Mouse (Mus musculus) olfactory bulb, adult 2 months (tissue): ENCODE measurements around the gene Car10. TPM values are rescaled to one million over a fixed set of nuclear protein-coding genes. Genes with fewer than 3 reads are reported as not detected.

Experiments
- H3K27ac ChIP-seq: fragments of 200-500 bp; 2 replicates; pipeline ENCODE4 v1.5.1; 2012; ENCODE audit warnings: low read depth, low read length; ENCODE audit not compliant: insufficient read depth
- H3K4me1 ChIP-seq: fragments of 200-500 bp; 2 replicates; pipeline ENCODE4 v1.6.1; 2012; ENCODE audit warnings: low read length; ENCODE audit not compliant: control insufficient read depth, insufficient read depth
- H3K4me3 ChIP-seq: fragments of 200-500 bp; 2 replicates; pipeline ENCODE4 v1.5.1; 2012; ENCODE audit warnings: mild to moderate bottlenecking, low read depth, low read length, moderate library complexity; ENCODE audit not compliant: insufficient read depth
- CTCF ChIP-seq: fragments of 200-500 bp; IDR thresholded peaks from 2 replicates; pipeline ENCODE4 v1.5.1; 2012; ENCODE audit warnings: low read depth, mild to moderate bottlenecking, low read length, moderate library complexity; ENCODE audit not compliant: insufficient read depth
- POLR2A ChIP-seq: fragments of 200-500 bp; IDR thresholded peaks from 2 replicates; pipeline ENCODE4 v1.6.1; 2012; ENCODE audit warnings: mild to moderate bottlenecking, low read depth, low read length, moderate library complexity; ENCODE audit not compliant: insufficient read depth
- WGBS: fragments of 180-500 bp; shearing (Covaris S2); methylation state at CpG from one replicate; pipeline ENCODE4 v1.1.7; 2018; 5-methylcytosine and 5-hydroxymethylcytosine counted together
- polyA plus RNA-seq: library from polyadenylated mRNA; stranded (reverse); fragments of >200 nt; gene quantifications from 2 replicates; pipeline ENCODE4 v1.2.4, GENCODE M21; 2012; ENCODE audit warnings: low replicate concordance; ENCODE audit not compliant: missing spikeins, insufficient read depth, insufficient read length

Car10 gene
- polyA plus RNA-seq, 1 experiment: not detected

GRCm38 (mm10) chr11:93516216-93516615 is 418.4 kb downstream of the Car10 start:
- TF ChIP-seq POLR2A (no peak), CTCF (no peak)
- Histone ChIP-seq H3K4me3 (no peak overlapping the region), H3K4me1 (no peaks in the 10 kb centered on the region), H3K27ac (no peak overlapping the region)
- 89% methylated on average over 9 of the region's 9 CpGs for WGBS

- no peak overlapping the region for H3K4me3 ChIP-seq
- whole genome bisulfite sequencing: 72% methylated on average over 2 of the region's 2 CpGs
- H3K4me1 ChIP-seq: no peaks in the 10 kb centered on the region
- no peak overlapping the region for H3K27ac ChIP-seq
- TF ChIP-seq CTCF (no peak), POLR2A (no peak)
Observed at GRCm38 (mm10) chr11:93516946-93517345, 419.1 kb downstream of the Car10 start.

- Histone ChIP-seq H3K4me3 (no peak overlapping the region), H3K4me1 (0 out of 2 replicates have a peak, but pooled peaks cover 3% of the 10 kb centered on the region), H3K27ac (no peak overlapping the region)
- 85% methylated on average over 3 of the region's 3 CpGs for WGBS
- no peak for TF ChIP-seq CTCF
- no peak for TF ChIP-seq POLR2A
Observed at GRCm38 (mm10) chr11:93522501-93522900, 424.7 kb downstream of the Car10 start.

GRCm38 (mm10) chr11:93525921-93526320 is 428.1 kb downstream of the Car10 start:
- TF ChIP-seq CTCF: no peak
- no peak for TF ChIP-seq POLR2A
- no peak overlapping the region for H3K4me3 ChIP-seq
- WGBS: 89% methylated on average over 3 of the region's 3 CpGs

GRCm38 (mm10) chr11:93531029-93531680 is 433.3 kb downstream of the Car10 start:
- Histone ChIP-seq H3K4me3 (no peak overlapping the region), H3K4me1 (0 out of 2 replicates have a peak, but pooled peaks cover 3% of the 10 kb centered on the region), H3K27ac (no peak overlapping the region)
- no peak for TF ChIP-seq POLR2A
- TF ChIP-seq CTCF: no peak
- WGBS: 51% methylated on average over 7 of the region's 7 CpGs

More at GRCm38 (mm10) chr11:93525921-93526320, 428.1 kb downstream of the Car10 start:
- Histone ChIP-seq H3K4me1 (0 out of 2 replicates have a peak, but pooled peaks cover 3% of the 10 kb centered on the region), H3K27ac (no peak overlapping the region)

- H3K27ac ChIP-seq: no peak overlapping the region
- H3K4me1 ChIP-seq: no peaks in the 10 kb centered on the region
- 91% methylated on average over 6 of the region's 6 CpGs for WGBS
- H3K4me3 ChIP-seq: no peak overlapping the region
- TF ChIP-seq POLR2A: no peak
- no peak for TF ChIP-seq CTCF
Observed at GRCm38 (mm10) chr11:93536244-93536643, 438.4 kb downstream of the Car10 start.

- H3K4me1 ChIP-seq: no peaks in the 10 kb centered on the region
- 69% methylated on average over 5 of the region's 5 CpGs for WGBS
- TF ChIP-seq CTCF: no peak
- TF ChIP-seq POLR2A: no peak
- no peak overlapping the region for H3K4me3 ChIP-seq
- H3K27ac ChIP-seq: no peak overlapping the region
Observed at GRCm38 (mm10) chr11:93548904-93549303, 451.1 kb downstream of the Car10 start.

GRCm38 (mm10) chr11:93550908-93551307 is 453.1 kb downstream of the Car10 start:
- WGBS: 12% methylated on average over 3 of the region's 3 CpGs
- no peak overlapping the region for H3K27ac ChIP-seq
- H3K4me3 ChIP-seq: no peak overlapping the region
- no peaks in the 10 kb centered on the region for H3K4me1 ChIP-seq
- TF ChIP-seq POLR2A (no peak), CTCF (no peak)

- no peak overlapping the region for H3K27ac ChIP-seq
- TF ChIP-seq CTCF (no peak), POLR2A (no peak)
- H3K4me3 ChIP-seq: no peak overlapping the region
- H3K4me1 ChIP-seq: no peaks in the 10 kb centered on the region; the same call in 1 of the 2 replicates
- WGBS: 86% methylated on average over 3 of the region's 3 CpGs
Observed at GRCm38 (mm10) chr11:93559118-93559517, 461.3 kb downstream of the Car10 start.

- Histone ChIP-seq H3K4me3 (no peak overlapping the region), H3K4me1 (peaks cover 3% of the 10 kb centered on the region; the same call in 1 of the 2 replicates), H3K27ac (no peak overlapping the region)
- TF ChIP-seq CTCF (no peak), POLR2A (no peak)
- 41% methylated on average over 7 of the region's 7 CpGs for WGBS
Observed at GRCm38 (mm10) chr11:93560570-93560969, 462.7 kb downstream of the Car10 start.
